Comparison of ENCODE assay signal across 9 mouse cellular contexts in the genomic region with DNA sequence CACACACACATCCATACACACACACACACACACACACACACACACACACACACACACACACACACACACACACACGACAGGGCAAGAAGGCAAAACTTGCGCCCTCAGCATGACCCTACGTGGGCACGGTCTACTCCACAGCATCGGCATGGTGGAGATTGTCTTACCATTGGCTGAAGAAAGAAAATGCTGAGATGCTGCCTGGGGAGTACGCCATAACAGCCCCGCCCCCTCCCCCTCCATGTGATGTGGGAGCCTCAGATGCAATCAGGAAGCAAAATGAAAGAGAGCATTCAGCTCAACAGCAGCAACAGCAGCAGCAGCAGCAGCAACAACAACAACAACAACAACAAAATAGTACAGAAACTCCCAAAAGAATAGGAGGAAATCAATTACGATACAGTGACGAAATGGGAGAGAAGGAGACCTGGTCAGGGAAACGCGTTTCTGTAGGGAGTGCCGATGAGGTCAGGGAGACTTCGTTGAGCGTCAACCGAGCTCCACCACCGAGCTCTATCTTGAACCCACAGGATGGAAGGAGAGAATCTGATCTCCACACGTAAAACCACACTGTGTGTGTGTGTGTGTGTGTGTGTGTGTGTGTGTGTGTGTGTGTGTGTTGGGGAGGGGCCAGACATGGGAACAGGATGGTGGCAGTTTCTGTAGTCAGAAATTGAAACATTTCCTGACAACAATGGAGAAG. TPM values are rescaled to one million over a fixed set of nuclear protein-coding genes. Genes with fewer than 3 reads are reported as not detected.
A peak's percentile ranks its signal among the peaks of the same experiment; 100 is the strongest.
DNase-seq lines count a peak whose midpoint lies in the region; ATAC-seq and TF ChIP-seq lines count a peak whose summit lies in the region.
"Had no signal": no experiment of that assay in that cellular context is flagged by ENCODE, and none has a peak within 500 bp of the region (broad histone marks: within the 10 kb centered on the region; RNA-seq: fewer than 3 reads in every experiment).

No protein-coding gene starts in this region.

- TF ChIP-seq POLR2A in liver, adult 2 months (IDR thresholded peaks at IDR 0.05; ENCODE audit: extremely low read depth, insufficient read depth, low read length) = no peak

- no peak overlapping the region for H3K4me2 ChIP-seq in hindbrain, embryonic 16.5 days (ENCODE audit: low read length)
- no peak overlapping the region for H3K4me2 ChIP-seq in midbrain, embryonic 16.5 days (ENCODE audit: low read length)

- peaks cover 8% of the 10 kb centered on the region; the same call in 1 of the 2 replicates for H3K9me3 ChIP-seq in hindbrain, embryonic 10.5 days
- H3K9me3 ChIP-seq in hindbrain, embryonic 16.5 days (ENCODE audit: control insufficient read depth, low read length) = 0 out of 2 replicates have a peak, but pooled peaks cover 2% of the 10 kb centered on the region
- H3K9me3 ChIP-seq in midbrain, embryonic 16.5 days (replicated peaks; ENCODE audit: control insufficient read depth, low read length, poor library complexity, severe bottlenecking) = no peaks in the 10 kb centered on the region

- no peaks in the 10 kb centered on the region for H3K36me3 ChIP-seq in hindbrain, embryonic 10.5 days
- H3K36me3 ChIP-seq in hindbrain, embryonic 16.5 days (ENCODE audit: control insufficient read depth, insufficient read depth, low read length) = no peaks in the 10 kb centered on the region
- H3K36me3 ChIP-seq in liver, adult 2 months (ENCODE audit: control insufficient read depth, insufficient read depth, low read length) = no peaks in the 10 kb centered on the region
- no peaks in the 10 kb centered on the region for H3K36me3 ChIP-seq in splenic B cell, adult 2 months (ENCODE audit: control insufficient read depth, insufficient read depth, low read length, poor library complexity, severe bottlenecking)
- H3K36me3 ChIP-seq in midbrain, embryonic 16.5 days (ENCODE audit: control insufficient read depth, insufficient read depth, low read length) = no peaks in the 10 kb centered on the region
- H3K36me3 ChIP-seq: G1E had no signal

- peaks cover 22% of the 10 kb centered on the region for H3K4me1 ChIP-seq in hindbrain, embryonic 10.5 days (replicated peaks)
- H3K4me1 ChIP-seq in hindbrain, embryonic 16.5 days (ENCODE audit: control insufficient read depth, insufficient read depth, low read depth, low read length) = peaks cover 3% of the 10 kb centered on the region; the same call in 1 of the 2 replicates
- no peaks in the 10 kb centered on the region for H3K4me1 ChIP-seq in liver, adult 2 months (ENCODE audit: control insufficient read depth, insufficient read depth, low read length)
- no peaks in the 10 kb centered on the region for H3K4me1 ChIP-seq in midbrain, embryonic 16.5 days (ENCODE audit: control insufficient read depth, insufficient read depth, low read length)

- intact Hi-C loops in heart, postnatal 14 days (cut with DNase I) = loop anchor here (2.0 to 5.0 kb wide), 2 partner anchors 15 to 87 kb away; no protein-coding TSS in a partner anchor

- no peak for DNase-seq in hindbrain, embryonic 10.5 days (ENCODE audit: low spot score)
- peak; percentile 15 to 21 for DNase-seq in heart, postnatal 14 days
- DNase-seq in liver, adult 2 months (ENCODE audit: extremely low read depth, low read depth, low spot score) = no peak
- DNase-seq in splenic B cell, adult 2 months (ENCODE audit: low read depth, low spot score) = peak; percentile 28
- DNase-seq in adrenal gland, adult (ENCODE audit: inconsistent age in 2 of 2, low spot score in 1 of 2) = no peak
- DNase-seq in cerebellum, adult 9-10 months = no peak

- 69% methylated on average over 17 of the region's 17 CpGs for WGBS in hindbrain, embryonic 10.5 days
- WGBS in hindbrain, embryonic 16.5 days = 57% methylated on average over 17 of the region's 17 CpGs
- WGBS in liver, adult 2 months = 50% methylated on average over 17 of the region's 17 CpGs
- WGBS in midbrain, embryonic 16.5 days = 80% methylated on average over 17 of the region's 17 CpGs

- H3K4me3 ChIP-seq in hindbrain, embryonic 10.5 days = no peak overlapping the region
- no peak overlapping the region for H3K4me3 ChIP-seq in hindbrain, embryonic 16.5 days (ENCODE audit: low read length)
- H3K4me3 ChIP-seq in liver, adult 2 months (ENCODE audit: insufficient read depth, low read depth, low read length) = peak overlapping the region; percentile 28
- no peak overlapping the region for H3K4me3 ChIP-seq in midbrain, embryonic 16.5 days (ENCODE audit: low read depth, low read length)

- H3K27me3 ChIP-seq in hindbrain, embryonic 10.5 days (ENCODE audit: insufficient read depth, poor library complexity, severe bottlenecking) = no peaks in the 10 kb centered on the region
- no peaks in the 10 kb centered on the region for H3K27me3 ChIP-seq in hindbrain, embryonic 16.5 days (replicated peaks; ENCODE audit: control insufficient read depth, insufficient read depth, low read length)
- no peaks in the 10 kb centered on the region for H3K27me3 ChIP-seq in liver, adult 2 months (ENCODE audit: control insufficient read depth, insufficient read depth, low read length)
- no peaks in the 10 kb centered on the region for H3K27me3 ChIP-seq in splenic B cell, adult 2 months (ENCODE audit: control insufficient read depth, insufficient read depth, low read length, poor library complexity, severe bottlenecking)
- no peaks in the 10 kb centered on the region for H3K27me3 ChIP-seq in midbrain, embryonic 16.5 days (ENCODE audit: control insufficient read depth, insufficient read depth, low read depth, low read length)

- H3K9ac ChIP-seq in hindbrain, embryonic 16.5 days (ENCODE audit: low read depth, low read length) = no peak overlapping the region
- H3K9ac ChIP-seq in liver, adult 2 months (ENCODE audit: low read depth, low read length) = no peak overlapping the region
- no peak overlapping the region for H3K9ac ChIP-seq in midbrain, embryonic 16.5 days (ENCODE audit: low read depth, low read length)

- H3K79me2 ChIP-seq in liver, adult 2 months (ENCODE audit: control insufficient read depth, insufficient read depth, low read length) = no peaks in the 10 kb centered on the region

- peak overlapping the region; percentile 62 for H3K27ac ChIP-seq in hindbrain, embryonic 10.5 days
- H3K27ac ChIP-seq in hindbrain, embryonic 16.5 days (ENCODE audit: low read depth, low read length) = no peak overlapping the region
- H3K27ac ChIP-seq in liver, adult 2 months (replicated peaks; ENCODE audit: insufficient read depth, low read depth, low read length) = peak overlapping the region; percentile 2; the same call in 1 of the 2 replicates
- no peak overlapping the region for H3K27ac ChIP-seq in midbrain, embryonic 16.5 days (ENCODE audit: low read length)

- ATAC-seq in hindbrain, embryonic 16.5 days = no peak
- ATAC-seq in midbrain, embryonic 16.5 days = no peak

- TF ChIP-seq CTCF in liver, adult 2 months (IDR thresholded peaks at IDR 0.05; ENCODE audit: low read depth, low read length) = no peak

RNA-seq across cellular contexts. Expression of gene Ramp3, which starts 21.5 kb away (rescaled TPM):
- polyA plus RNA-seq in hindbrain, embryonic 10.5 days (2016; fragmentation: Nextera tagmentation; extraction: Ambion mirVana) = 5.7 and 5.8 TPM in 2 replicates
- 26.6 and 30.6 TPM in 2 replicates for polyA plus RNA-seq in hindbrain, embryonic 16.5 days (2015; fragmentation: Nextera tagmentation; extraction: Ambion mirVana)
- 1 to 10 TPM; 5.6 to 6.2 TPM for total RNA-seq in heart, postnatal 14 days (2021)
- 0.07 and 0.09 TPM in 2 replicates for total RNA-seq in liver, adult 2 months (2014; rRNA removed)
- 0.09 and 0.16 TPM in 2 replicates for polyA plus RNA-seq in liver, adult 2 months (2012; rRNA removed)
- 12.3 and 13.1 TPM in 2 replicates for polyA plus RNA-seq in midbrain, embryonic 16.5 days (2015; fragmentation: Nextera tagmentation; extraction: Ambion mirVana)
- total RNA-seq: G1E had no signal
- polyA plus RNA-seq: G1E had no signal

RNA-seq across cellular contexts. Expression of gene Wap, which starts 41.4 kb away (rescaled TPM):
- polyA plus RNA-seq in hindbrain, embryonic 10.5 days (2016; fragmentation: Nextera tagmentation; extraction: Ambion mirVana) = not detected in 2 replicates
- not detected in 2 replicates for polyA plus RNA-seq in hindbrain, embryonic 16.5 days (2015; fragmentation: Nextera tagmentation; extraction: Ambion mirVana)
- total RNA-seq in heart, postnatal 14 days (2021) = not detected
- not detected in 2 replicates for total RNA-seq in liver, adult 2 months (2014; rRNA removed)
- not detected in 2 replicates for polyA plus RNA-seq in liver, adult 2 months (2012; rRNA removed)
- polyA plus RNA-seq in midbrain, embryonic 16.5 days (2015; fragmentation: Nextera tagmentation; extraction: Ambion mirVana) = not detected in 2 replicates
- total RNA-seq: G1E had no signal
- polyA plus RNA-seq: G1E had no signal

RNA-seq across cellular contexts. Expression of gene Tbrg4, which starts 54.0 kb away (rescaled TPM):
- polyA plus RNA-seq in hindbrain, embryonic 10.5 days (2016; fragmentation: Nextera tagmentation; extraction: Ambion mirVana) = 59.5 and 62.2 TPM in 2 replicates
- polyA plus RNA-seq in hindbrain, embryonic 16.5 days (2015; fragmentation: Nextera tagmentation; extraction: Ambion mirVana) = 29.3 and 35.2 TPM in 2 replicates
- 100 to 1,000 TPM; 100 to 106 TPM for total RNA-seq in heart, postnatal 14 days (2021)
- total RNA-seq in liver, adult 2 months (2014; rRNA removed) = 17.7 and 18.0 TPM in 2 replicates
- 49.4 and 71.0 TPM in 2 replicates for polyA plus RNA-seq in liver, adult 2 months (2012; rRNA removed)
- polyA plus RNA-seq in midbrain, embryonic 16.5 days (2015; fragmentation: Nextera tagmentation; extraction: Ambion mirVana) = 29.0 and 29.1 TPM in 2 replicates

Comparison
In these comparisons a context has a peak if more than half of its experiments do, and no peak if none do; other contexts are left out.
1. H3K27ac ChIP-seq: peak in hindbrain, embryonic 10.5 days (single experiment) and liver, adult 2 months (single experiment); none in hindbrain, embryonic 16.5 days (single experiment) and midbrain, embryonic 16.5 days (single experiment).
2. DNase-seq: peak in heart, postnatal 14 days (2 of 2) and splenic B cell, adult 2 months (single experiment); none in hindbrain, embryonic 10.5 days (single experiment), liver, adult 2 months (single experiment), adrenal gland, adult (0 of 2) and cerebellum, adult 9-10 months (single experiment).